Mouse (Mus musculus) embryonic fibroblast, embryonic 13.5 days (primary cell): ENCODE data around the gene Ripk1. TPM values are rescaled to one million over a fixed set of nuclear protein-coding genes. Genes with fewer than 3 reads are reported as not detected.
"Not testable (repeated sequence)": the region's sequence is repeated elsewhere in the genome, so short reads cannot be mapped to it uniquely, and the experiment has no call there.

Experiments used
- H3K27ac ChIP-seq: 2 replicates; pipeline ENCODE4 v1.5.1; 2012; ENCODE audit warnings: low read length, control low read depth, inconsistent platforms; ENCODE audit not compliant: insufficient read depth
- H3K4me1 ChIP-seq: 2 replicates; pipeline ENCODE4 v1.6.1; 2011; ENCODE audit warnings: low read length; ENCODE audit not compliant: control insufficient read depth, insufficient read depth
- H3K4me3 ChIP-seq: 2 replicates; pipeline ENCODE4 v1.5.1; 2011; ENCODE audit warnings: mild to moderate bottlenecking, control low read depth, low read length; ENCODE audit not compliant: insufficient read depth
- CTCF ChIP-seq: IDR thresholded peaks from 2 replicates; pipeline ENCODE4 v1.5.1; 2011; ENCODE audit warnings: mild to moderate bottlenecking, control low read depth, low read length, moderate library complexity, borderline replicate concordance; ENCODE audit not compliant: insufficient read depth
- POLR2A ChIP-seq: IDR thresholded peaks from 2 replicates; pipeline ENCODE4 v1.6.1; 2011; ENCODE audit warnings: low read depth, mild to moderate bottlenecking, control low read depth, low read length, moderate library complexity
- polyA plus RNA-seq: library from polyadenylated mRNA; stranded (reverse); fragments of >200 nt; gene quantifications from 2 replicates; pipeline ENCODE4 v1.2.4, GENCODE M21; 2011; ENCODE audit warnings: low read depth; ENCODE audit not compliant: missing spikeins, insufficient read length

Ripk1 gene
- polyA plus RNA-seq, 1 experiment: 43.4 TPM

DNA sequence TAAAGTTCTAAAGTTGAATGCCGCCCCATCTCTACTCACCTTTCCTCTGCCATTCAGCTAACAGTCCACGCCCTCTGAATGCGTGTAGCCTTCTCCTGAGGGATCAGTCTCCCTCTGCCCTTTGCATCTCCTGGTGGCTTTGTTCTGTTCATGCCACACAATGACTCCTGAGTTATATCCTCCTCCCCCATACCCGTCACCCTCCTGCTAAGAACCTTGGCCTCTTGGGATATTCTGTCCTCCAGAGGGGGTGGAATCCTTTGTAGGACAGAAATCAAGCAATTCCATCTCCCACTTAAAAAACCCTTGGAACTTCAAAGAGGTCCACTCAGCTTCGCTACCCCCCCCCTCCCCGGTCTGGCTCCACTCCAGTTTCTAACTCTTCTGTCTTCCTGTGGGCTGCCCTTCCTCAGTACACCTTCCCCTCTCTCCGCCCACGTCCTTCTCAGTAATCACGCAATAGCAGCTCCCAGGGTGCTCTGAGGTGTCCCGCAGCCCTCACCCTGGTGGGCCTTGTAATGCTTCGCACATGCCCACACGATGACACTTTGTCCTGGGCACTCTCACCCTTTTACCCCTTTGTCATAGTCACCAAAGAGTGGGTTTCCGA lies 51.6 kb downstream of the Ripk1 start:
- Histone ChIP-seq H3K4me3 (no peak overlapping the region), H3K4me1 (no peaks in the 10 kb centered on the region), H3K27ac (no peak overlapping the region)
- TF ChIP-seq POLR2A (no peak), CTCF (no peak)

DNA sequence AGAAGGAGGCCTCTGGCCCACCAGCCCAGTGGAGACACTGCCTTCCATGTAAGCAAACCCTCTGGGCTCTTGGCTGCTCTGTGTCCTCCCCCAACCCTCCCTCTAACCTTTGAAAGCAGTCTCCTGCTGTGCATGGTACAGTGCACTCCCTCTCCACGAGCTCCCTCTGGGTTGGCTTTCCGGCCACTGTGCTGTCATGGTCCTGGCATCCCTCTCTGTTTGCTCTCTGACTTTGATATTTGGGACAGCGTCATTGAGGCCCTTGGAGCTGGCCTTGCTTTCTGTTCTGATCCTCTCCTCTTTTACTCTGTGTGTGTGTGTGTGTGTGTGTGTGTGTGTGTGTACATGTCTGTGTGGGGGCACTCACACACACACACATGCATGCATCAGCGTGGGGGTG lies 52.2 kb downstream of the Ripk1 start:
- TF ChIP-seq CTCF (no peak), POLR2A (no peak)
- H3K27ac ChIP-seq: no peak overlapping the region
- H3K4me3 ChIP-seq: no peak overlapping the region
- H3K4me1 ChIP-seq: no peaks in the 10 kb centered on the region

DNA sequence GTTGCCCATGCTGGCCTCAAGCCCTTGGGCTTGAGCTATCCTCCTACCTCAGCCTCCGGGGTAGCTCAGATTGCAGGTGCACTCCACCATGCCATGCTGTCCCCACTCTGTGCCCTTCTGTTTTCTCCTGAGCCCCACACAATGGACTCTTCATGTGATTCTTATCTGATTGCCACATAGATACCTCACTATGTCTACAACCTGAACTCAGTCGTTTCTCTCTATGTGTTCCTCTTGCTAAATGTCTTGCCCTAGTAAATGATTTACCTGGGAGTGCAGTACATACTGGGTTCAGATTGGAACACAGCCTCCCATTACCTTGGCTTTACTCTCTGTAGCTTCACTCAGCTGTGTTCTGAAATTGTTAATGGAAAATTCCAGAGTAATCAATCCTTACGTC lies 52.8 kb downstream of the Ripk1 start:
- no peak overlapping the region for H3K4me3 ChIP-seq
- TF ChIP-seq POLR2A (no peak), CTCF (no peak)
- H3K4me1 ChIP-seq: no peaks in the 10 kb centered on the region
- no peak overlapping the region for H3K27ac ChIP-seq

DNA sequence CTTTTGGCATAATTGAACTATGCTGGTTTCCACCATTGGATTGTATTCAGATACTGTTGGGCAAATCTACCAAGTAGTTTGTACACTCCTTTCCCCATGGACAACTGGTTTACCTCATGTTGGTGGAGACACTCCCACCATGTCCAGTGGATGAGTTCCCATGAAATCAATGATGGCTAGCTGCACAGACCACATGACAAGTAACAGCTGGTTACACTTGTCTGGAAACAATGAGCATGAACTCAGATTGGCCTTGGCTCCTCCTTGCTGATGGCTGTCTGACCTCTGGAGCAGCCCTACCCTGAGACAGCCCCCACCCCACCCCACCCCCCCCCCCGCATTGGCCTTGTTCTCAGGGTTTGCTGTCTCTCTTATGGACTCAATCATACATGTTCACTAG lies 55.1 kb downstream of the Ripk1 start:
- H3K27ac ChIP-seq: no peak overlapping the region
- TF ChIP-seq POLR2A (no peak), CTCF (no peak)
- no peaks in the 10 kb centered on the region for H3K4me1 ChIP-seq
- no peak overlapping the region for H3K4me3 ChIP-seq

DNA sequence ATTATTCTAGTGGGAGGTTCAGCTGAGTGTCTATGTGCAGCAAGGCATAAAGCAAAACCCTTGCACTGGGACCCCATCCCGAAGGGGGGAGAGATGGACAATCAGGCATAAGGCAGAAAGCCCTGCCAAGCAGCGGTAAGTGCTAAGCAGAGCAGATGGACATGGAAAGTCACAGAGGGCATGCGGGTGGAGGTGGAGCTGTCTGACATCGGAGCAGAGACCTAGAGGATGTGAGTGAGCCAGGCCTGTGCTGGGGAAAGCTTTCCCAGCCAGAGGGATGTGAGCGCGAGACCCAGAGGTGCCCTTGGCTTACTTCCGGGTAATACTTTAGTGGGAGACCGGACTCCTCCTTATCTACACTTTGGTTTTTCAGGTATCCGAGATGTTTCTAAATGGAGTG lies 57.9 kb downstream of the Ripk1 start:
- no peak overlapping the region for H3K4me3 ChIP-seq
- H3K4me1 ChIP-seq: no peaks in the 10 kb centered on the region
- TF ChIP-seq CTCF (no peak), POLR2A (no peak)

DNA sequence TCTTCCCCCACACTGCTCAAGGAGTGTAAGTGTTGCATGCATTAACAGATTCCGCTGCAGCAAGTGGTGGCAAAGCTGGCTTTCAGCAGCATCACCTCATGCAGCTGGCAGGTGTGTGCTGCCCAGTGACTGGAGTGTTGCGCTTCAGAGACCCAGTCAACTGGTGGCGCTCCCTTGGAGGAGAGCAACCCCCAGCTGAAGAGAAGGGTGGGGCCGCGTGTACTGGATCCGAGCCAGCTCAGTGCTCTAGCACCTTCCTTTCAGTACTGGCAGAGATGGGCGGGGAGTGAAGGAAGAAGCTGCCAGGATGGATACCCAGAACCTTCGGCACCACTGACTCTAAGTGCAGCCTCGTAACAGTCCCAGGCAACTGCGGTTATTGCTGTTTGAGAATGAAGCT lies 60.3 kb downstream of the Ripk1 start:
- no peak for TF ChIP-seq POLR2A
- no peak for TF ChIP-seq CTCF
- no peaks in the 10 kb centered on the region; the same call in 1 of the 2 replicates for H3K4me1 ChIP-seq
- H3K4me3 ChIP-seq: no peak overlapping the region
- H3K27ac ChIP-seq: no peak overlapping the region

More for the DNA sequence above, 57.9 kb downstream of the Ripk1 start:
- H3K27ac ChIP-seq: no peak overlapping the region

DNA sequence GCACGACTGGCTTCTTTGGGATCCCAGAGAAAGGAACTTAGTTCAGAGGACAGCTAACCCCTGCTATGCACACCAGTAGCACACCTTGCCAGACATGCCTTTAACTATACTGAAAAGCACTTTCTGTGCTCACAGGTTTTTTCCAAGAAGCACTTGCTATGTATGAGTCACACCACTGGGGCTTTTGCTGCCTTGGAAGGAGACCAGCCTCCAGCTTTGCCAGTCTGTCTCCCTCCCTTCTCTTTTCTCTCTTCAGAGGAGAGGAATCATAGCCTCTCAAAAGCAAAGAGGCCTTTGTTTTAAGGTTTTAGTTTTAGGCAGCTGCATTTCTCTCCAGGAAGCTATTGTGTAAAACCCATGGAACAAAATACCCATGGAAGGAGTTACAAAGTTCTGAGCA lies 64.2 kb downstream of the Ripk1 start:
- Histone ChIP-seq H3K4me1 (no peaks in the 10 kb centered on the region; the same call in 1 of the 2 replicates), H3K4me3 (no peak overlapping the region), H3K27ac (no peak overlapping the region)
- no peak for TF ChIP-seq POLR2A
- no peak for TF ChIP-seq CTCF

DNA sequence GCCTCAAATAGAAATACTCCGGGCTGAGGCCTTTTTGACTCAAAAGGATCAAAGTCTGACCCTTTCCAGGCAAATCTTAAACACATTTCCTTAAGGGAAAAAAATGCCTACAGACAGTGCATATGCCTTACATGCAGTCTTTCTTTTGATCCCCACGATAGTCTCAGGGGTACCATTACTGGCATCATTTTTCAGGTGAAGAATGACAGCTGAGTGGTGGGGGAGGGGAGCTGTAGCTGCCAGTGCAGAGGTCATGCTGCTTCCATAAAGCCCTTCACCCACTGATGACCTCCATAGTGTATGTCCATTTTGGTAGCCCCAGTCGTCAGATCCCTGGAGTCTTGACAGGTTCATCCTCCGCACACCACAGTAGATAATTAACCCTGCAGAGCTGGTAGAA lies 68.1 kb downstream of the Ripk1 start:
- Histone ChIP-seq H3K4me3 (no peak overlapping the region), H3K27ac (no peak overlapping the region), H3K4me1 (no peaks in the 10 kb centered on the region; the same call in 1 of the 2 replicates)
- no peak for TF ChIP-seq POLR2A
- no peak for TF ChIP-seq CTCF

DNA sequence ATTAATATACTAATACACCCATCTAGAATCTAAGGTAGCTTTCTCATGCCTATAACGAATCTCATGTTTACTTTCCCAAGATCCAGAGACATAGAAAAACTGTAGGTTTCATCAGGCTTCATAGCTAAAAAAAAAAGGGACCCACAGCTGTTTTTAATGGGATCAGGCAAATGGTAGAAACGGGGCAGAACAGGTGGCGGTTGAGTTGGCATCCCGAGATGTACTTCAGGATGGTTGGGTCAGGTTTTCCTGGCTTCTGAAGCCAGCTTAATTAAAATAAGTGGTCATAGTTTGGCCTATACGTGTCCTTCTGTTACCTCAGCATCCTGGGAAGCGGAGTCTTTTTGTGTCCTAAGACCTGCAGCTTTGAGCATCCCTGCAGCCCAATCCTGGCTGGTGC lies 69.7 kb downstream of the Ripk1 start:
- no peaks in the 10 kb centered on the region; the same call in 1 of the 2 replicates for H3K4me1 ChIP-seq
- H3K4me3 ChIP-seq: no peak overlapping the region
- no peak overlapping the region for H3K27ac ChIP-seq
- TF ChIP-seq POLR2A: no peak
- TF ChIP-seq CTCF: no peak

DNA sequence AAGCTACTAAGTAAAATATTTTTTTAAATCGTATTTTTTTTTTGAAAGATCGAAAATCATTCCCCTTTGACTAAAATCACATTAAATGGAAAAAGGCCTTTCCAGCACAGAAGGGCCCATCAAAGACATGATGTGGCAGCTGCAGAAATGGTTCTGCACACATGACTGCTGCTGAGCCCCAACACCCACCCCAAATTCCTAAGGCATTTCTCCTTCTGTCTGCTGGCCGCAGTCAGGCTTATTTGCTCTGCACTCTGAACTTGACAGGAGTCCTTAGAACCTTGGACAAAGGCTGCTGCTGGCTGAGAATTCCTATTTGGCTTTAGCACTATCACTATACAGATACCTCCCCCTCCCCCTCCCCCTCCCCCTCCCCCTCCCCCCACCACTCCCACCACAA lies 70.7 kb downstream of the Ripk1 start:
- Histone ChIP-seq H3K27ac (no peak overlapping the region), H3K4me1 (no peaks in the 10 kb centered on the region; the same call in 1 of the 2 replicates), H3K4me3 (no peak overlapping the region)
- no peak for TF ChIP-seq CTCF
- TF ChIP-seq POLR2A: no peak

DNA sequence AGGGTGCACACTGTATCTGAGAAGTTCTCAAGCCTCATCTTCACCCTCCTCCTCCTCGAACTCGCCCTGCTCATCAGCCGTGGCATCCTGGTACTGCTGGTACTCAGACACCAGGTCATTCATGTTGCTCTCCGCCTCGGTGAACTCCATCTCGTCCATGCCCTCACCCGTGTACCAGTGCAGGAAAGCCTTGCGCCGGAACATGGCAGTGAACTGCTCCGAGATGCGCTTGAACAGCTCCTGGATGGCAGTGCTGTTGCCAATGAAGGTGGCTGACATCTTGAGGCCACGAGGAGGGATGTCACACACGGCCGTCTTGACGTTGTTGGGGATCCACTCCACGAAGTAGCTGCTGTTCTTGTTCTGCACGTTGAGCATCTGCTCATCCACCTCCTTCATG lies 72.3 kb downstream of the Ripk1 start:
- H3K4me3 ChIP-seq, H3K4me1 ChIP-seq, H3K27ac ChIP-seq: not testable (repeated sequence)

DNA sequence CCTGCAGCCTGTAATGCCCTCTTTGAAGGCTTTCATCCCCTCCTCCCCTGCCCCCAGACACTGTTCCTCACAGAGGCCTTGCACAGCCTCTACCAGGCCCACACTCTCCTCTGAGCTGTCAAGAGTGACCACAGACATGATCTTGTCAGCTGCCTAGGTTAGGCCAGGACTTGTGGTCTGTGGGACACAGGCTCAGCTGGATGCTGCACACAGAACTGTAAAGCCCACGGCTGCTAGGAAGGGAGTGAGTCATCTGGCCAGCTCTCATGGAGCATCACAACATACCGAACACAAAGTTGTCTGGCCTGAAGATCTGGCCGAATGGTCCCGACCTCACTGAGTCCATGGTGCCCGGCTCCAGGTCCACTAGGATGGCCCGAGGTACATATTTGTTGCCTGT lies 73.7 kb downstream of the Ripk1 start:
- not testable (repeated sequence) for H3K27ac ChIP-seq, H3K4me3 ChIP-seq
- peaks cover 11% of the 10 kb centered on the region for H3K4me1 ChIP-seq
